Mouse (Mus musculus) kidney, adult 18-20 months (tissue): ENCODE results near the gene Spata5.

ENCODE experiments used
- DNase-seq: peaks from one replicate; pipeline ENCODE4 v3.0.0; 2021

The Spata5 gene

GRCm38 (mm10) chr3:37419458-37419991, at the start of gene Spata5:
Gene Spata5 (plus strand): TSS chr3:37419896.
- DNase-seq, result peak; percentile 96

GRCm38 (mm10) chr3:37370407-37370806, 49.3 kb upstream of the Spata5 start:
- DNase-seq, result no peak

GRCm38 (mm10) chr3:37373712-37374111, 46.0 kb upstream of the Spata5 start:
- no peak for DNase-seq

GRCm38 (mm10) chr3:37377926-37378325, 41.8 kb upstream of the Spata5 start:
- DNase-seq, result no peak

GRCm38 (mm10) chr3:37378412-37378811, 41.3 kb upstream of the Spata5 start:
- no peak for DNase-seq

- DNase-seq, result no peak
These were observed 40.5 kb upstream of the Spata5 start for GRCm38 (mm10) chr3:37379201-37379600.

GRCm38 (mm10) chr3:37379930-37380881, 39.5 kb upstream of the Spata5 start:
- peak; percentile 16 for DNase-seq

GRCm38 (mm10) chr3:37381457-37381856, 38.2 kb upstream of the Spata5 start:
- no peak for DNase-seq

- no peak for DNase-seq
These were observed 36.5 kb upstream of the Spata5 start for GRCm38 (mm10) chr3:37383096-37383765.

- no peak for DNase-seq
These were observed 32.4 kb upstream of the Spata5 start for GRCm38 (mm10) chr3:37387310-37387709.

GRCm38 (mm10) chr3:37396930-37397608, 22.6 kb upstream of the Spata5 start:
- DNase-seq, result no peak

- no peak for DNase-seq
These were observed 22.1 kb upstream of the Spata5 start for GRCm38 (mm10) chr3:37397646-37398045.

- no peak for DNase-seq
These were observed 20.9 kb upstream of the Spata5 start for GRCm38 (mm10) chr3:37398661-37399395.

GRCm38 (mm10) chr3:37401729-37402610, 17.7 kb upstream of the Spata5 start:
- DNase-seq, result peak; percentile 36

- no peak for DNase-seq
These were observed 12.1 kb upstream of the Spata5 start for GRCm38 (mm10) chr3:37407598-37407997.

GRCm38 (mm10) chr3:37413446-37413845, 6.2 kb upstream of the Spata5 start:
- no peak for DNase-seq

GRCm38 (mm10) chr3:37414413-37414960, 5.2 kb upstream of the Spata5 start:
- DNase-seq, result peak; percentile 84

- DNase-seq, result no peak
These were observed 1.4 kb upstream of the Spata5 start for GRCm38 (mm10) chr3:37418341-37418740.

GRCm38 (mm10) chr3:37418961-37419457, 687 bp upstream of the Spata5 start:
- no peak for DNase-seq

- peak; percentile 93 for DNase-seq
These were observed 376 bp downstream of the Spata5 start, which contains the start of gene Nudt6 for GRCm38 (mm10) chr3:37420072-37420471. Gene Nudt6 (minus strand): TSS chr3:37420211.

GRCm38 (mm10) chr3:37420641-37421040, 945 bp downstream of the Spata5 start:
- no peak for DNase-seq
